9 mouse cellular contexts compared by ENCODE assay signal in genomic region chr2:168740496-168740895, GRCm38 (mm10). TPM values are rescaled to one million over a fixed set of nuclear protein-coding genes. Genes with fewer than 3 reads are reported as not detected.
DNase-seq lines count a peak whose midpoint lies in the region; ATAC-seq and TF ChIP-seq lines count a peak whose summit lies in the region.
"Had no signal": no experiment of that assay in that cellular context is flagged by ENCODE, and none has a peak within 500 bp of the region (broad histone marks: within the 10 kb centered on the region; RNA-seq: fewer than 3 reads in every experiment).

No protein-coding gene starts in this region.

- 0 out of 2 replicates have a peak, but pooled peaks cover 5% of the 10 kb centered on the region for H3K4me1 ChIP-seq in forebrain, embryonic 12.5 days
- H3K4me1 ChIP-seq in limb, embryonic 10.5 days, result peaks cover 13% of the 10 kb centered on the region
- peaks cover 6% of the 10 kb centered on the region; the same call in 1 of the 2 replicates for H3K4me1 ChIP-seq in neural tube, embryonic 14.5 days (ENCODE audit: control insufficient read depth, insufficient read depth, low read length)

- 92% methylated on average over 10 of the region's 10 CpGs for WGBS in forebrain, embryonic 12.5 days
- 87% methylated on average over 10 of the region's 10 CpGs for WGBS in limb, embryonic 10.5 days
- WGBS in neural tube, embryonic 14.5 days, result 88% methylated on average over 10 of the region's 10 CpGs

- no peak for DNase-seq in layer of hippocampus, adult 2 months (ENCODE audit: low spot score in 2 of 2)
- DNase-seq in layer of hippocampus, adult 11-12 months (ENCODE audit: low spot score), result no peak
- DNase-seq in limb, embryonic 10.5 days (ENCODE audit: low spot score), result no peak
- DNase-seq in urinary bladder, adult 18-20 months (ENCODE audit: low spot score in 2 of 2), result no peak
- no peak for DNase-seq in adrenal gland, adult (ENCODE audit: inconsistent age in 2 of 2, low spot score in 1 of 2)
- DNase-seq in lung, postnatal 25 days (ENCODE audit: low spot score), result no peak

- no peaks in the 10 kb centered on the region for H3K36me3 ChIP-seq in forebrain, embryonic 12.5 days (replicated peaks)
- H3K36me3 ChIP-seq in limb, embryonic 10.5 days, result no peaks in the 10 kb centered on the region
- no peaks in the 10 kb centered on the region for H3K36me3 ChIP-seq in neural tube, embryonic 14.5 days (ENCODE audit: control insufficient read depth, insufficient read depth, low read length)

- H3K9me3 ChIP-seq in forebrain, embryonic 12.5 days, result no peaks in the 10 kb centered on the region
- H3K9me3 ChIP-seq in limb, embryonic 10.5 days (replicated peaks), result no peaks in the 10 kb centered on the region
- H3K9me3 ChIP-seq in neural tube, embryonic 14.5 days (ENCODE audit: control insufficient read depth, low read length), result no peaks in the 10 kb centered on the region

- no peak overlapping the region for H3K27ac ChIP-seq in layer of hippocampus, adult 2 months
- peak overlapping the region; percentile 87; the same call in 1 of the 2 replicates for H3K27ac ChIP-seq in forebrain, embryonic 12.5 days
- H3K27ac ChIP-seq in limb, embryonic 10.5 days, result peak overlapping the region; percentile 88
- no peak overlapping the region; the same call in 1 of the 2 replicates for H3K27ac ChIP-seq in neural tube, embryonic 14.5 days (ENCODE audit: low read depth, low read length)

- no peak for TF ChIP-seq CTCF in layer of hippocampus, adult 2 months (conservative IDR thresholded peaks at IDR 0.05)

- H3K9ac ChIP-seq in forebrain, embryonic 12.5 days, result no peak overlapping the region
- H3K9ac ChIP-seq in neural tube, embryonic 14.5 days (replicated peaks; ENCODE audit: low read depth, low read length), result peak overlapping the region; percentile 99; the same call in 1 of the 2 replicates

- peak overlapping the region; percentile 73 for H3K4me3 ChIP-seq in layer of hippocampus, adult 2 months
- peak overlapping the region; percentile 86 for H3K4me3 ChIP-seq in forebrain, embryonic 12.5 days (replicated peaks)
- peak overlapping the region; percentile 91 for H3K4me3 ChIP-seq in limb, embryonic 10.5 days
- peak overlapping the region; percentile 93 for H3K4me3 ChIP-seq in neural tube, embryonic 14.5 days (ENCODE audit: low read depth, low read length)
- H3K4me3 ChIP-seq: myocyte had no signal

- H3K4me2 ChIP-seq in forebrain, embryonic 12.5 days, result peak overlapping the region; percentile 73
- H3K4me2 ChIP-seq in neural tube, embryonic 14.5 days (ENCODE audit: low read depth, low read length), result peak overlapping the region; percentile 45

- no peak for ATAC-seq in forebrain, embryonic 12.5 days (ENCODE audit: low FRiP score)
- no peak for ATAC-seq in neural tube, embryonic 14.5 days (ENCODE audit: low read depth)

- no peaks in the 10 kb centered on the region for H3K27me3 ChIP-seq in forebrain, embryonic 12.5 days
- H3K27me3 ChIP-seq in limb, embryonic 10.5 days (ENCODE audit: low read depth, poor library complexity, severe bottlenecking), result no peaks in the 10 kb centered on the region
- no peaks in the 10 kb centered on the region for H3K27me3 ChIP-seq in neural tube, embryonic 14.5 days (ENCODE audit: control insufficient read depth, insufficient read depth, low read length)

RNA-seq across cellular contexts. Expression of gene Atp9a, which starts 1.7 kb away (rescaled TPM):
- 100 to 1,000 TPM; 339 to 358 TPM for total RNA-seq in layer of hippocampus, adult 2 months (2021)
- polyA plus RNA-seq in forebrain, embryonic 12.5 days (2016; fragmentation: Nextera tagmentation; extraction: Ambion mirVana), result 27.6 and 28.3 TPM in 2 replicates
- 4.9 and 6.5 TPM in 2 replicates for polyA plus RNA-seq in limb, embryonic 10.5 days (2016; fragmentation: Nextera tagmentation; extraction: Ambion mirVana)
- 75.2 and 76.8 TPM in 2 replicates for polyA plus RNA-seq in neural tube, embryonic 14.5 days (2014; fragmentation: Nextera tagmentation; extraction: Ambion mirVana)

RNA-seq across cellular contexts. Expression of gene Sall4, which starts 27.2 kb away (rescaled TPM):
- total RNA-seq in layer of hippocampus, adult 2 months (2021), result under 1 TPM; 0.34 to 0.61 TPM
- polyA plus RNA-seq in forebrain, embryonic 12.5 days (2016; fragmentation: Nextera tagmentation; extraction: Ambion mirVana), result 4.6 and 6.9 TPM in 2 replicates
- 26.8 and 53.3 TPM in 2 replicates for polyA plus RNA-seq in limb, embryonic 10.5 days (2016; fragmentation: Nextera tagmentation; extraction: Ambion mirVana)
- 0.82 and 1.1 TPM in 2 replicates for polyA plus RNA-seq in neural tube, embryonic 14.5 days (2014; fragmentation: Nextera tagmentation; extraction: Ambion mirVana)
- polyA plus RNA-seq: myocyte had no signal

Comparison
In these comparisons a context has a peak if more than half of its experiments do, and no peak if none do; other contexts are left out.
1. H3K27ac ChIP-seq: peak in forebrain, embryonic 12.5 days (single experiment) and limb, embryonic 10.5 days (single experiment); none in layer of hippocampus, adult 2 months (single experiment) and neural tube, embryonic 14.5 days (single experiment).
2. Peak in every context shown above with its lines, with median percentiles within 50 percentile points of each other: H3K4me3 ChIP-seq.